Mouse (Mus musculus) frontal cortex, adult (tissue): ENCODE measurements at regions not wholly inside any gene's neighbourhood (a gene's known extent, or its start where the extent isn't known, plus 50 kb on each side); places are given as distances from the start of the nearest gene placed in this dataset.

Experiments
- ATAC-seq: cut with Nextera tagmentation; 2 replicates; pipeline ENCODE4 v1.9.2; 2017; ENCODE audit warnings: mild to moderate bottlenecking, moderate library complexity, mixed read lengths; ENCODE audit not compliant: low TSS enrichment

DNA sequence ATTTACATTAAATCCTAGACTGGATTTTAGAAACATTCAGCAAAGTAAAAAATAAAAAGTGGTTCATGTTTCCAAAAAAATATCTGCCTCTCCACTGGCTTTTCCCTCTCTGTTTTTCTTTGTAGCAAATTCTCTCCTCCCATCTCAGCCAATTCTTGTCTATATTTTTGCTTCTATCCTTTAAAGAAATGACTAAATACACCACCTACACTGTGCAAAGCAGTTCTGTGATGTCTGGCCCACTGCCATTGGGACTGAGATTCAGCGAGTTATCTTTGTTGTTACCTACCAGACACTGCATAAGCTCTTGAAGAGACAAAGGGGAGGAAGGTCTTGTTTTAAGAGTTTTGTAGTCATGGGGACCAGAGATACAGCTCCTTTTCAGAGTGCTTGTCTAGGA lies 835.8 kb upstream of the Klhl29 start:
- ATAC-seq: peak; percentile 99

DNA sequence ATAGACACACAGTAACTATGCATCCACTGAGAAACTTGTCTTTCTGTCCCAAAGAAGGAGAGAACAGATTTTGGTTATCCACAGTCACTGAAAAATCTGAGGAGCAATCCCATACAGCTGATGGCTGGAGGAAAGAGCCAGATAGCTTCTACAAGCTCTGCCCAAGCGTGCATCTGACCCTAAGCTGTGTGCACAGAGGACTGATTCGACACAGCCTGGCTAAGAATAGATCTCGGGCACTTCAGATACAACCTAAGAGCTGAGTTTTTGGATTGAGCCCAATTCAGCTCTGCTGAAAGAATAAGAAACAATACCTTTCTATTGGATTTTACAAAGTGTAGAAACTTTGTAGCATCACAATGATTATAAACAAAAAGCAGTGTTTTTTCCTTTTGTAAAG lies 813.8 kb upstream of the Klhl29 start:
- ATAC-seq: no peak

DNA sequence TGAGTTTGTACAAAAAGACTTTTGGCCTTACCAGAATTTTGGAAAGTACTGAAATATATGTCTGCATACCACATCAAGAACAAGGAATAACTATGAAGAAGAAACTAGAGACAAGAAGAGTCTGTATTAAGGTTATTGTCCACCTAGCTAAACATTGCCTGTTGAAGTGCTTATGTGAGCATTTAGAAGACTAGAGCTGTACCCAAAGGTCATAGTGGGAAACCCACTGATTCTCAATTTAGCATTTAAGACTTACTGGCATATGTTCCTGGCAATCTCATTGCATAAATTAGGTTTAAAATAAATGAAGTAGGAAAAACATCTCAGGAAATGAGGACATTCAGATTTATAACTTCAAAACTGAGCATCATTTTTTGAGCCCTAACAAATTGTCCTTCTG lies 793.3 kb upstream of the Klhl29 start:
- peak; percentile 86 for ATAC-seq

DNA sequence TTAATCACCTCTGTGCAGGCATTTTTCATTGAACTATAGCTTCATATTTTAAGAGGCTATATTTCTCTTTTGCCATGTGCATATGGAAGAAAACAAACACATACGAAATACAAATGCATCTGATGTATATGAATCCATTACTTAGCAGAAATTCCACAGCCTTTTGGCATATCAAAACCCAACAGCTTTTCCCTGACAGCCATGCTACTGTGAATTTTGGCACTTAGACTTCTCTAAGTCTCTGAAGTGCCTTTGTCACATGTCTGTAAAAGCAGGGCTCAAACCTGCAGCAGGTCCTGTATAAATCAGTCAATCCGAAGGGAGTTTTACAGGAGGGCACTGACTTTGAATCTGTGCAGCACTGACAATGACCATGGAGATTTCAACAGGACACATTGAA lies 778.8 kb upstream of the Klhl29 start:
- ATAC-seq: no peak

DNA sequence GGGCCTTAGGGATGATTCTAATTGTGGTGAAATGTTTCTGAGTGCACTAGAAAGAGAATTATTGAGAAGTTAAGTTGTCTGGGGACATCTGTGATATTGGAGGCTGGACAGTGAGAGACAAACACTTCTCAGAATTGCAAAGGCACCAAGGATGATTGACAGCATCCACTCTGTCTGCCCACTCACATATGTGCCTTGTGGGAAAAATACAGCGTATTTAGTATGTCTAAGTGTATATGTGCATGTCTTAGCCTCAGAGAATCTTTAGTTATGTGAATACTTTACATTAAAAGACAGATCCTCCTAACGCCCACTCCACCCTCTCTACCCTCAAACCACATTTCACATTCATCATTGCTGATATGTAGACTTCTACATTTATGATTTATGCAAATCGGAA lies 776.0 kb upstream of the Klhl29 start:
- peak; percentile 57 for ATAC-seq

DNA sequence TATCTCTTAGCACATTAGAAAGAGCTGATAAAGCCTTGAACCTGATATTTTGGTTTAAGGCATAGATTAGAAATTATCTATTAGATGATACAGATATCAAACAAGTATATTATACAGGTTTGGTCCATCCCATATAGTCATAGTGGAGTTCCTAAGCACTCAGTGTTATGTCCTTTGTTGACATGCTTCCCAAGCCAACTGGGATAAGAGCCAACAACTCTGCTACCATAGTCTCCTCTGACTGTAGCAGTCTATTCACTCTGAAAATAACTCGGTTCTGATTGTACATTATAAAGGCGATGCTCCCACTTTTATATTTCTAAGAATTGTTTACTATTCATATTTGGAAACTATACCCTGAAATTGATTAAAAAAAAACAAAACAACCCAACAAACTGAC lies 757.0 kb upstream of the Klhl29 start:
- no peak for ATAC-seq

DNA sequence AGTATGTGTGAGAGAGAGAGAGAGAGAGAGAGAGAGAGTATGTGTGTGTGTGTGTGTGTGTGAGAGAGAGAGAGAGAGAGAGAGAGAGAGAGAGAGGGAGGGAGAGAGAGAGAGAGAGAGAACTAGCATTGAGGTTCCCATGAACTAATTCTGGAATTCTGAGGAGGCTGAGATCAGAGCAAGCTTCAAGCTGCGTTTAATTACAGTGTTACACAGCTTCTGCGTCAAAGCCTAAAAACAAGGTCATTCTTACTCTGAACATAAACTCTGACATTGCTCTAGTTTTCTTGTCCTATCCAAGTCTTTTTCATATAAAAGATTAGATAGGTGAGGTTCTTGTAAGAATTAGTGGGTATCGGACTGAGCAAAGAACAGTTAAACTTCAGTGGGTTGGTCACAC lies 744.1 kb upstream of the Klhl29 start:
- peak; percentile 62; the same call in 1 of the 2 replicates for ATAC-seq

DNA sequence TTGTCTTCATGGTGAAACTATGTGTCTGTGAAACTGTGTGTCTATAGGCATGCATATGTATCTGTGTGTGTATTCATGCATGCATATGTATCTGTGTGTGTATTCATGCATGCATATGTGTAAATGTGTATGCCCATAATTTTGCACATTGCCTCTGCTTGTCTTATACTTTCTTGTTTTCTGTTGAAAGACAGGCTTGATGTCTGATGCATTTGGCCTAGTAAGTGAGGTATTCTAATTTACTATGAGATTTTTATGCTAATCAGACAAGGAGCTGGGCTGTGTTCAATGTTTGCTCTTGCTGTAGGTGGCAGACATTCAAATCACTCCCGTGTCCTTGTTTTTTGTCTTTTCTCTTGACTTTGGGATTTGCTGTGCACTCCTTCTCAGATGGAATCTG lies 739.8 kb upstream of the Klhl29 start:
- peak; percentile 57; the same call in 1 of the 2 replicates for ATAC-seq

DNA sequence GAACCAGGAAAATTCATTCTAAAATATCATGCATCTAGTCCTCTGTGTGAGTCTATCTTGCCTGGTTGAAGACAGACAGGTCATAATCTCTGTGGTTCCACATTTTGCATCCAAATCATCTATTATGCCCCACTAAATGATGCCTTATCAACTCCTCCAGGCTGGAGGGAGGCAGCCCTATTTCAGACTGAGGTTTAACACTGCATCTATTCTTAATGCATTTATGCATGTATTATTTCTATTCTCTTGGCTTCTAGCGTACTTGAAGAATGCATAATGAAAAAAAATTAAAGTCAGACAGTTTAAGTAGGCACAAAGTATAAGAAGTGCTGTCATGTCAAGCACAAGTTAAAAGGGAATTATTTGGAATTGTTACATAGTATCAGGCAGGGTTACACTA lies 721.8 kb upstream of the Klhl29 start:
- ATAC-seq: no peak

DNA sequence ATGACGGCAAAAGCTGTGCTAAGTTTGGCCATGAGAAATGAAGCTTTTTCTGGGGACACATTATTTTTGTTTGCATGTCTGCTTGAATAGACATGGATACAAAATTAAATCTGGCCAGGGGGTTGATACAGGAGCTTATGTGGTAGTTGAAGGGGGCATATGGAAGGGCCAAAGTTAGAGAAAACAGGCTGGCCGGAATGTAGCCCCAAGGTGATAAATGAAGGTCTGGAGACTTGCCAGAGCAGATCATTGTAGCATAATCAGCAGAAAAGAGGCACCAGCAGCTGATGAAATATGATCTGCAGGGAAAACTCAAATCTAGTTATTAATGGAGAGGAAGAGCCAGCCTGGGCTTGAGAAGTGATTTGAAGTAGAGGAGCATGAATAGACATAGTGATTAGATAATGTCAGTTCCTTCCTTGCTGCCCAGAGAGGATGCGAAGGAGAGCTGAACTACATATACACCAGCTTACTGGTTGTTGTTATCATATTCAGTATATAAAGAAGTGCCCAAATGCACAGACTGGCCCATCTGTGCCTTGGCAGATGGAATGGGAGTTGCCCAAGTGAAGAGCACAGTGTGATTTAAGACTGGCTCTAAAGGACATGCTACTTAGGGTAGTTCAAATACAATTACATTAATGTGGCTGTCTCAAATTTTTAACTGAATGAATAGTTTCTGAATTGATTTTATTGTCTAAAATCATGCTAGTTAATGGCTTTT lies 712.3 kb upstream of the Klhl29 start:
- ATAC-seq: no peak

DNA sequence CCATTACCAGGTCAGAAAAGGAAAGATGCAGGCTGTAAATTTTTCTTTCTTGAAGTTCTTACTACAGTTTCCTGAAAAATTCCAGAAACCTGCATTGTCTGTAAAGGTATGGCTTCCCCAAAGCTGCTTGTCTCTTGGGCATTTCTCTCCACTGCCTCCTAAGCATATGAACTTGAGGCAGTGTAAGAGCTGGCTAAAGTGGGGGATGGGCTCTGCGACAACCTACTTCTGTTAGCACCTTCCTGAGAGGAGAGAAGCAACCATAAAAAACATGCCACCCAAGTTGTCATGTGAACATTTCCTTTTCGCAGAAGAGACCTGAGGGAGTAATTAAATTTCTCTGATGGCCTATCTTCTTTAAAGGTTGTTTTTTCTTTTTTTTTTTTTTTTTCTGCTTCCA lies 711.6 kb upstream of the Klhl29 start:
- no peak for ATAC-seq

DNA sequence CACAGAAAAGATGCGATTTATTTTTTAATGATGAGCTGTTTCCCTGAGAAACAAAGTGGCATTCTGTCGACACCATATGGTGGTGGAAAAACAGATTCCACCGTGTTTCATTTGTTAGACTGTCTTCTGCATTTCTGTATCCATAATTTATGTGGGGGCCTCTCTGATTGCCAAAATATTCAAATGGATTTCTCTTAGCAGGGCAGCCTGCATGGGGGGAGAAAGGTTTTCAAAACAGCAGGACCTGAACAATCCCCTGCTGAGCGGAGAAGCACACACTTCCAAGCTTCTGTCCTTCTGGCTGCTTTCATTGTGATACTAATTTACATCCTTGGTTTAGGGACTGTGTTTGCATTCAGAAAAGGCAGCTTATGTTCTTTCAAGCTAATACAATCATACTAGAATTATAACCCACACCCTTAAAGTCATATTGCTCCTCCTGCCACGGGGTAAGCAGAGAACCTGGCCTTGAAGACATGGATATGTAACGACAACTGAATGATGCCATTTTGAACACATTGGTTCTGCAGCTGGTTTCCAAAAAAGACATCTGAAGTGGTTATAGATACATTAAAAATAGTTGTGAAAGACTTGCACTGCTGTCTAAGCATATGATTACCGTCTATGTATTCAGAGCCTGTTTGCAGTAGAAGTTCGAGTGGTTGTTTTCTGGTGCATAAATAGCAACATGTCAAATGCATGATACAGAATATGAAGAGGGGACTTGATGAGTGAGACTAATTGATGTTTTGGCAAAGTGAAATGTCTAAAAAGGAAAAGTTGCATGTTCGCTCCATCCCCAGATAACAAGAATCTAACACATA lies 671.6 kb upstream of the Klhl29 start:
- peak; percentile 41 for ATAC-seq

DNA sequence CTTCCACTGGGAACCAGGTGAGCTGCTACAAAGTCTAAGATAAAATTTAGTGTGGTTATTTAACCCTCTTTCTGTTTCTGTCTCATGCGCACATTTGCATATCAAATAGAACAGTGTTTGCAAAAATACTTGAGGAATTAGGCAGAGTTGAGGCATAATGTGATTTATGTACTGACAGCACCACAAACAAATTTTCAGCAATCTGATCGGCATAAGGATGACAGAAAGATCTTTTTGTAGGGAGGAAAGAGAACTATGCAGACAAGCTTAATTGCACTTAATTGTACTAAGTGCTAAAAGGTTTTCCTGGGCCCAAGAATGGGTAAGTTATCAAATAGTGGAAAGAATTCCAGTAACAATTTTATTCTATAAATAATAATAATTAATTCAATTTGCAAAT lies 670.6 kb upstream of the Klhl29 start:
- no peak for ATAC-seq

DNA sequence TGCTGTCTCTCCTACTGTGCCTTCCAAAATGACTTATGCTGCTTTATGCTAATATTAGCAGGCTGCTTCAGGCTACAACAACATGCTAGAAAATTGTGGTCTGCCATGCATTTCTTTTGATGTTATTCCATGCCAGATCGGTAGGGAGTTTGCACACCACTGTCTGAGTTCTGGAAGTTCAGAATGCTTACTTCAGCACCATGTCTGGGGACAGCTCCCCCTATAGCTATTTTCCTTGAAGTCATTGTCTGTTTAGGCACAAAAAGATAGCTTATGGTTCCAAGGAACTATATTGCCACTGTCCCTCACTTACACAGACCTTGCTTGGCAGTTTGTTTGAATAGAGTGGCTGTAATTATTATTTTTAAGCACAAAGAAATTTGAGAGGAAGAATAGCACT lies 666.8 kb upstream of the Klhl29 start:
- ATAC-seq: no peak

DNA sequence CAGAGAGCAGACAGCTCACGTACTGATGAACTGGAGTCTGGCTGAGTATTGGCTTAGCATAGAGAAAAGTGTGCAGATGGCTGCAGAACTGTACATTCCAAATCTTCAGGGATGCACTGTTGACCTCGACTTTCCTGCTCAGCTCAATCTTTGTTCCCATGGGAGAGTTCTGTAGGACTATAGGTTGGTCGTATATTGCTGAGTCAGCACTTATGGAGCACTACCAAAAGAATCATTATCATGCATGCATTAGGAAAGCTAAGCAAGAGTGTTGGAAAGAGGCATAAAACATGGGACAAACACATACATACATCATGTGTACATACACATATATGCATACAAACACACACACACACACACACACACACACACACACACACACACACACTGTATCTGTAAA lies 648.6 kb upstream of the Klhl29 start:
- ATAC-seq: no peak

DNA sequence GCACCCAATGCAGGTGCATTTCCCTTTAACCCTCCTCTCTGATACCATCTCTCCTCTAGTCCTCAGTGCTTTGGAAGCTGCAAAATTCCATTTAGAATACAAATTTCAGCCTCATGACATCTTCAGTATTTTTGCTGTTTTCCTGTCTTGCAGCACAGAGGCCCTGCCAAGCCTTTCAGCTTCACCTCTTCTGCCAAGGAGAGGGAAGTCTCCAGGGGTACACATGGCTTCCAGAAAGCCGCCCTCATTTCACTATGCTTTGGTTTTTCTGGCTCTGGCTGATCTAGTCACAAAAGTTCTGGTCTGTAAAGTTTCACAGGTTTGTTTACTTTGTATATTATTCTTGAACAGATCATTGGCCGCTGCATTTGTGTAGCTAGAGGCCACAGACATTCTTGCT lies 647.0 kb upstream of the Klhl29 start:
- ATAC-seq: no peak

DNA sequence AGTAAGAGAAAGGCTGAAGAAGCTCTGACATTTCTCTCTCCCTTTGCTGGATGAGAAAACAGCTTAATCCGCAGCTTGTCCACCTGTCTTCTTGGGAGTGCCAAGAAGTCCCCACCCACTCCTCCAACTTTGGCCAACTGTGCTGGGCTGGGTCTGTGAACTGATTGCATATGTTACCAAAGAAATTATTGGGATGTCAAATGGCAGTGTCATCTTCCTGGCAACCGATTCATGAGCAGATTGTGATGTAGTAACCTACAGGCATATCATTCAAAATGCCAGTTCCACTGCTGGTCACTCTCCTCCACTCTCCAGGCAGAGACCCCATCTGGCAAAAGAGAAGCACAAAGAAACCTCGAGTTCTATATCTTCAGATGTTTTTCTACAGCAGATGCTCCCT lies 625.5 kb upstream of the Klhl29 start:
- ATAC-seq: no peak

DNA sequence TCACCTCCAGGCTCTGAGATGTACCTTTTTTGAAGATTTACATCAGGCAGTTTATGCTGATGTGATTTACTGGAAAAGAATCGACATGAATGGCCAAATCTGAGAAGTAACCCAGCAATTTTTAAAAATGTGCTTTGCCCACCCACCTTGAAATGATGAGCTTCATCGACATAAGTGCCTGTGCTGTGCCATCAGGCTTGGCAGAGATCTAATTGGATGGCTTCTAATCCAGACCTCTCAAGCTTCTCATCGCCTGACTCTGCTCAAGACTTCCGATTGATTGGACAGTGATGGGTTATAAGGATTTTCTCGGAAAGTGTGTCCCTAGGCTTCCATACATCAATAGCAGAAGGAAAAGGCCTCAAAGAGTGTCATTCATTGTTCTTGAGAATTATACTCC lies 621.9 kb upstream of the Klhl29 start:
- no peak for ATAC-seq

DNA sequence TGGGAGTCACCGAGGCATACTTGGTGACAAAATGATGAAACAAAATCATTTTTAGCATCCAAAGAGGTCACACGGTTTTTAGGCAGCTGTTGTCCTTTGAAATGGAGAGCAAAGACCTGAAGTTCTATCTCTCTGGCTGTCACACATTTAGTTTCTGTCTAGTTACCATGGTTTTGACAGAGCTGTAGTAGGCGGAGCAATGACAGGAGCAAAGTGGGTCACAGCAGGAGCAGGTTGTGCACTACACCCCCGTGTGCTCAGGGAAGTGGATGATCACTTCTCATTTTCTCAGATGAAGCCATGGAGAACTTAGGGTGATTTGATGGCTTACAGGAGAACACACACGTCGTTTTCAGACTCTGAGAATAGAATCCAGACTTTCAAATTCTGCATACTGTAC lies 621.2 kb upstream of the Klhl29 start:
- peak; percentile 88 for ATAC-seq

DNA sequence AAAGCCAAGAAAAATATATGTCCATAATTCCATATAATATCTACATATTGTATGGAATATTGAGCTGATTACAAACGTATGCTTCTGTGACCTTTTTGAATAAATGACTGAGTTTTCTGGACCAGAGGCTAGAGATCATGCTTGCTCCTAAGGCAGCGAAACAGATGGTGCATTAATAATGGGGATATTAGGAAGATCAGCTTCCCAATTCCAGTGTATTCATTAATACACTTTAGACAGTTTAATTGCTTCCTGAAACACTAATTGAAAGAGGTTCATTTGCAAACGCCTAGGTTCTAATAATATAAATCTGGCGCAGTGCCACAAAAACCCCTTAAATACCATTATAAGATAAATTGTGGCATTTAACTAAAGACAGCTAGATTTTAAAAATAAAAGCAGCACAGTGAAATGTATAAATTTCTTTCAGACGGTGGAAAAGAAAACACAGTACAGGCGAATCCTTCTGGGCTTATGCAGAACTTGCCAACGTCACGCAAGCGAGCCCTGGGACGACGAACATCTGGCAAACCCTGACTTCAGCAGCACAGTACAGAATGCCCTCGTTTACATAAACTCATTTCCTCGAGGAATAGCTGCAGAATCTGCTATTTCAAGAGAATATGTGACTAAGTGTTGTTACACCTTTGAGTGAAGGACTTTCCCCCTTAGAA lies 608.6 kb upstream of the Klhl29 start:
- peak; percentile 85 for ATAC-seq

DNA sequence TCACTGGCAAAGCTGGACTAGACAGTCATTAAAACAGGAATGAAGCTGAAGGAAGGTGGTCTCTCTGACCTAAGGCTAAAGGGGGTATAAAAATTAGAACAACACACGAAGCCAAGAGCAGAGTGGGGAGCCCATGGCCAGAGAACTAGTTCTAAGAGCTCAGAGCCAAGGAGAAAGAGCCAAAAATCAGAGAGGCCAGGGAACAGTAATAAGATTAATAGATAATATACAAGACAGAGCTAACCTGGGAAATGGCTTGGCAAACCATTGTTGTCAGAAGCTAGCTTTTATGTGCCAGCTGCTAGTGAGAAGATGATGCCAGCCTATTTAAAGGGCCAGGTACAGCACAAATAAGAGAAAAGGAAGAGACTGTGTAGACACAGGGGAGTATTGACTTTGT lies 606.6 kb upstream of the Klhl29 start:
- no peak for ATAC-seq

DNA sequence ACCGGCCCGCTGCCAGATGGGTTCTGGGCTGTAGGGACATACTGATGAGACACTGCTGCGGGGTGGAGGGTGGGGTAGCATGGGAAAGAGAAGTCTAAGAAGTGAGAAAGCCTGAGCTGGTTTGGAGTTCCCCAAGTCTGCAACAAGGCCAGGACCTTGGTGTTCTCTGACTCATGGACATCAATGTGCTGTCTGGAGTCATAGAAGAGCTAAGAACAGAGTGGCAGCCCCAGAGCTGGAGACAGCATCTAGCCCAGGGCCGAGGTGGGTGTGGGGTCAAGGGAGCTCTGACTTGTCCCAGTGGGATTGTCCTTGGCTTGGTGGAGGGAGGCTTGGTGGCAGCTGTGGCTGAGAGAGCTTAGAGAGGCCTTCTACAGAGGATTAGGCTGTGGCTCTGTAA lies 600.4 kb upstream of the Klhl29 start:
- ATAC-seq: no peak

DNA sequence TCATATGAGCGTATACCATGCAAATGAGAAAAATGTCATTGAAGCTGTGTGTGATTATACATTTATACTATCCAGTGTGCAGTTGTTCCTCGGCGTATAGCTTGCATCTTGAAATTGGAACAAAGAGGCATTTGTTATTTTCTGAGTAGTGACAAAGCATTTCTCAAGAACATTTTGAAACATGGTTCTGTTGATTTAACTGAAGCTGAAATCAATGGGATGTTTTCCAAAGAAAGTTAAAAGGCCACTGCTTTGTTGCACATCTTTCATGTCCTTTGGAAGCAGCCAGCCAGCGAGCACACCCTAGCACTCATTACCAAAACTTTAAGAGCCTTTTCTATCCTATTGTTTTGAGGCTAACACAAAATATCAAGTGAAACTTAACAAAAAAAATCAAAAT lies 594.1 kb upstream of the Klhl29 start:
- no peak for ATAC-seq
